Mouse (Mus musculus): ENCODE measurements around the gene Idh3g.
"Not testable (repeated sequence)": the region's sequence is repeated elsewhere in the genome, so short reads cannot be mapped to it uniquely, and the experiment has no call there.

Gene Idh3g

DNA sequence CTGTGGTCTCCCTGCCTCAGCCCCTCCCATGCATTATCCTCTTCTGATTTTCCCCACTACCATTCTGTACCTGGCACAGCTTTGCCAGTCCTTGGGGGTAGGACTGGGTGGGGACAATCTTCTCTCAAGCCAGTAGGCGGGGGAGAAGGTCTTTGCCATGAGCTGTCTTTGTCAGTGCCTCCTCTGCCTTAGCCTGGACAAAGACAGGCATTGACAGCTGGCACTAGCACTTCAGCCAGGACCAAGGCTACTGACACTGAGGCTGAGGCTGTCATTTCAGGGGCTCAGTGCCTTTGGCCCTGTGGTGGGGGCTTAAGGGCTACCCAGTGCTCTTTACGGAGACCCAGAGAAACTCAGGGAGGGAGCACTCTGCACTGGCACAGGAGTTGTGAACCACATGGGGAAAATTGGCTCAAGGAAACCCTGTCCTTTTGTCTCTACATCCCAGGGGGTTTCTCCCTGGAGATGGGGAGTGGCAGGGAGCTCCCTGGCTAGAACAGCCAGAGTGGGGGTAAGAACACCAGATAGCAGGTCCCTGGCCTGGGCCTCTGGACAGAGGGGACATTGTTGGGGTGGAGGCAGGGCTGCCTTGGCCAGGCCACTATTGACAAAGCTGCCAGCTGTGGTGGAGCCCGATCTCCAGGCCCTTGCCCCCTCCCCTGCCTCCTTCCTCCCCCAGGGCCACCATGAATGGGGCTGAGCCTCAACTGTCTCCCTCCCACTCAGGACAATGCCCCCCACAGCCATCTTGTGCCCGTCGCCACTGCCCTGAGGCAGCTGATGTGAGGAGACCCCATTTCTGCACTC is 30.2 kb downstream of the Idh3g start, which contains the start of gene Plxnb3:
Gene Plxnb3, plus strand, starts transcription at position 757 of the 807 bp plus-strand sequence.
- ATAC-seq (ENCODE audit: low TSS enrichment): peak; percentile 59; the same call in 1 of the 2 replicates

DNA sequence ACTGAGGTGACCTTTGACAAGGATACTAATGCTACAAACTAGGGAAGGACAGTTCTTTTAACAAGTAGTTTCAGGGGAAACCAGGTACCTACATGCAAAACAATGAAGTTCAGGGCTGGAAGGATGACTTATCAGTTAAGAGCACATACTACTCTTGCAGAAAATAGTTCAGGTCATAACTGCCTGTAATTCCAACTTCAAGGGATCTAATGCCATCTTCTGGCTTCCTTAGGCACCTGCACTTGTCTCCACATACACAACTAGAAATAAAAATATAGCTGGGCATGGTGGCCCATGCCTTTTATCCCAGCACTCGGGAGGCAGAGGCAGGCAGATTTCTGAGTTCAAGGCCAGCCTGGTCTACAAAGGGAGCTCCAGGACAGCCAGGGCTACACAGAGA is 37.7 kb downstream of the Idh3g start:
- ATAC-seq (ENCODE audit: low TSS enrichment): no peak

DNA sequence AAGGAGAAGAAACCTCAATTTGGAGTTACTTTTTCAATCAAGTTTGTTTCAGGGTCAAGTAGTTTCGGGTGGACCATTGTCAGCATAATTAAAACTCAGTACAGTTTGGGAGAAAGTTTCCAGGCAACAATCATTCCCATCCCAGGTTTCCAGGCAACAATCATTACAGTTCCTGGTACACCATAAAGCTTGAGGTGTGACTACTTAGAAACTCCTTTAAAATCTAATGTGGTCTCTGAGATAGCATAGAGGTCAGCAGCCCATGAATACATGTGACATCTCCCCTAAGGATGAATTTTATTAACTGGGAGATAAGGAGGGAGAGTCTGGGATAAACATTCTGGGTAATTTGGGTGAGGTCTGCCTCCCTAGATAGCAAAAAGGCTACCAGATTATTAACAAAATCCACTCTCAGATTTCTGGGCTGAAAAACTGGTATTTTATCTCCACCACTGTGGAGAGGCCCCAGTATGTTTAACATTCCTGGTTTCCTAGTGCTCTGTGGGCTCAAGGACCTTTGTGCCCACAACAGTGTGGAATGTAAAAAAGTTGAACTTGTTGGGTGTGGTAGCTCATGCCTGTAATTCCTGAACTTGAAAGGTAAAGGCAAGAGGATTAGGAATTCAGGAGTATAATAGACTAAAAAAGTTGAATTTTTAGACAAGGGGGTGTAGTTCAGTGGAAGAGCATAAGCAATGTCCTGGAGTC is 41.8 kb downstream of the Idh3g start:
- no peak for ATAC-seq (ENCODE audit: low TSS enrichment)

DNA sequence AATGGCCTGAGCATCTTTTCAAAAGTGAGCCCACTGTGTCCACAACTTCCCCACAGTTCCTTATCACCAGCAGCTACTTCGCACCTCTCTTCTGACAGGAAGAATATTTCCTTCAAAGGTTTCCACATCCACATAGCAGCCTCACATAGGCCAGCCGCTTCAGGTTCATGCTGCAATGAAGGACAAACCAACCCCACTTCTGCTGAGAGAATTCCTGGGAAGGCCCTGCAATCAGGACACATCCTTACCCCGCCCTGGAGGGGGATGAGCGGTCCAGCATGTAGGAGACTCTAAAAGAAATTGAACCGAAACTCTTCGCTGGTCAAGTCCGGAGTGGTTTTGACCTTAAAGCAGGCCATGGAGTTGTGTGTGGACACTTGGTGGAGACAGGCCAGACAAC is 46.9 kb downstream of the Idh3g start:
- ATAC-seq (ENCODE audit: low TSS enrichment): not testable (repeated sequence)

DNA sequence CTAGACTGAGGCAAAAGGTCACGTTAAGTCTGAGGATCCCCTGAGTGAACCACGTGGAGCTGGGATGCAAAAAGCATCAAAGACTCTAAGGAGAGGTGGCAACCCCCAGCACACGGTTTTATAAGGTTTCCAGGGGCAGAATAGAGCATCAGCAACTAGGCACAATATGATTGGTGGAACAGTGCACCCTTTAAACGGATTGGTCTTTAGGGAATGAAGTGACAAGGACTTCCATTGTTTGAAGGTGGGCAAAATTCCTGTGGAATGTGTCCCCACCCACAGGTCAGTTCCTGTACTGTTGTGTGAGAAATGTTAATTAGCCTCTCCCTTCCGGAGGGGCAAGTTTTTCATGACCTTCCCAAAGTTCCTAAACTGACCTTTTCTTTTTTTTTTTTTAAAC is 47.5 kb downstream of the Idh3g start:
- no peak for ATAC-seq (ENCODE audit: low TSS enrichment)

DNA sequence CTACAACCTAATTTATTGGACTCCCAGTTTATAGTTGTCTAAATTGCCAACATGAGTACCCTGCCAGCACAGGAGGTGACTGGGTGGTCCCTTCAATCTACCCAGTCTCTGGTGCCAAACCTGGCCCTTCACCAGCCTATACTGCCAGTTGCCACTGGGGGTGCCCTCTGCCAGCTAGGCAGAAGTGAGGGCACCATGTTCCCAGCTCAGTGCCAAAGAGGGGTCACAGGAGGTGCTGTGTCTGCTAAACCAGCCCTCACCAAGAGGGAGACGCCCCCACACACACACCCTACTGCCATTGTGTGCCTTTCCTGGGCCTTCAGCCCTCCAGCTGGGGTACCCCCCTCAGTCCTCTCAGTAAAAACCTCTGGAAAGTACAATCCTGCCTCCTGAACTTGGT is 48.5 kb downstream of the Idh3g start:
- no peak for ATAC-seq (ENCODE audit: low TSS enrichment)

DNA sequence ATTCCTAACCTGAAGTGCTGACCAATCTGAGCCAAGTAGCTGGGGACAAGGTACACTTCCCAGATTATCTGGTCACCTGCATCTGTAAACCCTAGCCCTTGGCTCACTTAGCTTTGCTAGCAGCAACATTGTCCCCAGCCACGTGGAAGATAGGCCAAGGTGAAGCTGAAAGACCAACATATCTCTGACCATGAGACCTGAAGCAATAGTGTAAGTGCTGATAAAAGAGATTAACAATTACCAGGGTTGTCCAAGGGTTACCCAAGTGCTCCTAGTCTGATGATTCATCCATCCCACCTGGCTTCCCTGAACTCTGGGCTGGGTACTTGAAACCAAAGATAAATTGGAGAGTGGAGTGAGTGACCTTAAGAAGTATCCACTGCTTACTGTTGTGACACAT is 55.8 kb downstream of the Idh3g start:
- no peak for ATAC-seq (ENCODE audit: low TSS enrichment)
